Mouse (Mus musculus): ENCODE results near the gene Spats2l. TPM values are rescaled to one million over a fixed set of nuclear protein-coding genes. Genes with fewer than 3 reads are reported as not detected.

Spats2l gene
- polyA plus RNA-seq, 1 experiment from 2014 or later: 67.7 TPM

DNA sequence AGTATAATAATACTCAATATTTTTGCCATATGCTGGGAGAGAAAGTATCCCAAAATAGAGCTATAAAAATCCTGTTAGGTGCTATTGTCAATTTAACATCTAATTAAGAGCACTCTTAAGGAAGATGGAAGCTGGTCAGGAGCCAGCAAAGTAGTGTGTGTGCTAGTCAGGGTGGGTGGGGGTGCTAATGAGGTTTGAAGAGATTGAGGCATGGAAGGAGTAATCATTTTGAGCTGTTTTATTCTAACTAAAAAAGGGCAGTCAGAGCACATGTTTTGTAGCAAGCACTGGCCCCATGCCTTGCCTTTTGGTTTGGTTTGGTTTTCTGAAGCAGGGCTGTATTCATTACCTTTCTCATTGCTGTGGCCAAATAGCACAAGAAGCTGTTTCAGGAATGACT is 132.3 kb downstream of the Spats2l start:
- H3K4me2 ChIP-seq: no peak overlapping the region
- ATAC-seq (ENCODE audit: low FRiP score): no peak
- H3K4me3 ChIP-seq: no peak overlapping the region
- H3K27me3 ChIP-seq: no peaks in the 10 kb centered on the region
- no peak overlapping the region for H3K9ac ChIP-seq
- H3K36me3 ChIP-seq: peaks cover 52% of the 10 kb centered on the region
- H3K27ac ChIP-seq: no peak overlapping the region
- H3K9me3 ChIP-seq: no peaks in the 10 kb centered on the region
- H3K4me1 ChIP-seq (replicated peaks): no peaks in the 10 kb centered on the region

DNA sequence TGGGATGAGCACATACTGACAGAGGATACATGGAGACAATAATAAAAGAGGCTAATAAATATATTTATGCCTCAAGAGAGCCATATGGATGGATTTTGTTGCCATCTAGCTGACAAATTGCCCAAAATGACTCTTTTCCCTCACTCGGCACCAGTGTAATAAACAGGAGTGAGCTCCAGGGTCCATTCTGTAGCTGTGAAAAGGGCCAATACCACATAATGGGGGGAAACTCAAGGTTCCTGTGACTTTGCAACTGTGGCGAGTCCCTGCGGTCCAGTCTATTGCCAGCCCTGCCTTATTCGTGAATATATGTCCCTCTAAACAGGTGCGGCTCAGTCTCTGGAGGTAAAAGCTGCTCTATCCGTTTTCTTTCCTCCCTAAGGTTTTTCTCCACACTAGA is 137.6 kb downstream of the Spats2l start:
- Histone ChIP-seq H3K36me3 (peaks cover 15% of the 10 kb centered on the region; the same call in 1 of the 2 replicates), H3K9me3 (no peaks in the 10 kb centered on the region), H3K27me3 (no peaks in the 10 kb centered on the region), H3K27ac (no peak overlapping the region), H3K4me1 (replicated peaks) (no peaks in the 10 kb centered on the region), H3K4me3 (no peak overlapping the region), H3K4me2 (no peak overlapping the region), H3K9ac (no peak overlapping the region)
- no peak for ATAC-seq (ENCODE audit: low FRiP score)
- 79% methylated on average over 6 of the region's 6 CpGs for WGBS

DNA sequence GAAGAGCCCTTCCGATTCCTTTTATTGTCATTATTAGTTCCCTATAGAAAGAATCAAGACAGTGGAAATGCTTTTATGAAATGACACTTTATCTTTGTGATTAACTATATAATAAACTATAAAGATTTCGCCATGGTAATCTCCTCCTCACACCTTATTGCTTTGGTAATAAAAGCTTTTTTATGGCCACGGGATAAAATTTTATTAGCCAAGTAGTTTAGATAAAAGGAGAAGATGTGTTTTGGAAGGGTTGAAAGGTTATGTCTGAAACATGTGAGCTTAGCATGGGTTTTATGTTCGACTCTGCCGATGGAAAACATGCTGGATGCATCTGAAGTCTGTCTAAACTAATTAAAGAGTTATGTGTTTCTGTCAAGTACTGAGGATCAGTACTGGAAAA is 143.4 kb downstream of the Spats2l start:
- Histone ChIP-seq H3K36me3 (peaks cover 9% of the 10 kb centered on the region), H3K9ac (no peak overlapping the region), H3K4me2 (no peak overlapping the region), H3K27ac (no peak overlapping the region), H3K4me3 (no peak overlapping the region), H3K27me3 (no peaks in the 10 kb centered on the region), H3K9me3 (no peaks in the 10 kb centered on the region), H3K4me1 (replicated peaks) (no peaks in the 10 kb centered on the region)
- 90% methylated on average over 5 of the region's 5 CpGs for WGBS
- no peak for ATAC-seq (ENCODE audit: low FRiP score)

DNA sequence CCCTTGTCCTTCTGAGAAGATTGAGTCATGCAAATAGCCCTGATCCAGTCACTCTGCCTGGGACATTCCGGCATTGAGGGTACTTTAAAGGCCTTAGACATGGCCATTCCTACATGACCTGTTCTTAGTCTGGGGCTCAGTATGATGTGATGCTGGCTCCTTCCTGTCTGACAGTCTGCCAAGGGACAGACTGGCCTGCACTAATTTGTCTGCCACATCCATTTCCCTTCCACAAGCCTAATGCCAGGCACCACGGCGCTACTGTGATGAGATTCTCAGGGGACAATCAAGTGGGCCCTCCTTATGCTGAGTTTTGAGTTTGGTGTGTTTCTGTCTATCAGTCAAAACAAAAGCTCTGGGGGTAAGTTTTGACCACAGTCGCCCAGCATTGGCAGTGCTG is 144.6 kb downstream of the Spats2l start:
- 87% methylated on average over 4 of the region's 4 CpGs for WGBS
- H3K9me3 ChIP-seq: no peaks in the 10 kb centered on the region
- ATAC-seq (ENCODE audit: low FRiP score): no peak

DNA sequence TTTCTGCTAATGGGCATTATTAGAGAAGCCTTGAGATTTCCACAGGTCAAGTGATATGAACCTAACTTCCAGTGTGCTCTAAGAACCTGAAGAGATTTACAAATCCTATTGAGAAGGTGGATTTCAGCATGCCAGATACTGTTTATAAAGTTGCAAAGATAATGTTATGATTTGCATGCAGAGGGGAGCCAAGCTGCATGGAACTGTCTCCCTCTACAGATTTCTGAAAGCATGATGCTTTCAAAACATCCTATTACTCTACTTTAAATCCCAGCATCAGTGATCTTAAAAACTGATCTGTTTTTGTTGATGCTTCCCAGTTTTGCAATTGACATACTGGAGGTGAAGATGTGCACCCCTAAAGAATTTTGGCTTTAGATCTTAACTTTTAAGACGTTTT is 160.3 kb downstream of the Spats2l start:
- H3K9ac ChIP-seq: no peak overlapping the region
- peaks cover 5% of the 10 kb centered on the region; the same call in 1 of the 2 replicates for H3K36me3 ChIP-seq
- H3K27me3 ChIP-seq: no peaks in the 10 kb centered on the region
- no peaks in the 10 kb centered on the region for H3K9me3 ChIP-seq
- H3K4me1 ChIP-seq (replicated peaks): 0 out of 2 replicates have a peak, but pooled peaks cover 4% of the 10 kb centered on the region
- no peak for ATAC-seq (ENCODE audit: low FRiP score)
- H3K27ac ChIP-seq: no peak overlapping the region
- H3K4me2 ChIP-seq: no peak overlapping the region
- whole genome bisulfite sequencing: 48% methylated on average over 1 of the region's 1 CpGs
- H3K4me3 ChIP-seq: no peak overlapping the region

More for the DNA sequence above, 144.6 kb downstream of the Spats2l start:
- Histone ChIP-seq H3K27ac (no peak overlapping the region), H3K4me3 (no peak overlapping the region), H3K27me3 (no peaks in the 10 kb centered on the region), H3K4me1 (replicated peaks) (no peaks in the 10 kb centered on the region), H3K9ac (no peak overlapping the region), H3K4me2 (no peak overlapping the region), H3K36me3 (peaks cover 9% of the 10 kb centered on the region)

DNA sequence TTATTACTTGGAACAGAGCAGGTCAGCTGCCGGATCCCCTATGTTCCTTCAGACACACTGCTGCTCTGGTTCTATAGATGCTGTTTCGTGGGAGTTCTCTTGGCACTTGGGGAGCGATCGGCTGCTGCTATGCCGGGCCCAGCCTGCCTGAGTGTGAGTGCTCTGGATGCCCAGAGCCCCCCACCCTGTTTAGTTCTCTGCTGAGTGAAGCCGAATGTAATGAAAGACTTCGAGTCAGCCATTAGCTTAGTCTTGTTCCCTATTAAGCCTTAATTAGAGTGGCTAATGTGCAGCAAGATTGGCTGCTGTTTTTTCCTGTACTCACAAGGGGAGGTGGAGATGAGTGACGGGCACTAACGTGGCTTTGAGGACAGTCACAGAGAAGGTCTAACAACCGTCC is 166.7 kb downstream of the Spats2l start:
- ATAC-seq (ENCODE audit: low FRiP score): peak; percentile 57
- Histone ChIP-seq H3K4me1 (replicated peaks) (peaks cover 30% of the 10 kb centered on the region), H3K9me3 (no peaks in the 10 kb centered on the region), H3K4me2 (no peak overlapping the region), H3K9ac (no peak overlapping the region), H3K4me3 (no peak overlapping the region), H3K36me3 (peaks cover 21% of the 10 kb centered on the region), H3K27me3 (no peaks in the 10 kb centered on the region), H3K27ac (no peak overlapping the region)
- 45% methylated on average over 10 of the region's 10 CpGs for WGBS

DNA sequence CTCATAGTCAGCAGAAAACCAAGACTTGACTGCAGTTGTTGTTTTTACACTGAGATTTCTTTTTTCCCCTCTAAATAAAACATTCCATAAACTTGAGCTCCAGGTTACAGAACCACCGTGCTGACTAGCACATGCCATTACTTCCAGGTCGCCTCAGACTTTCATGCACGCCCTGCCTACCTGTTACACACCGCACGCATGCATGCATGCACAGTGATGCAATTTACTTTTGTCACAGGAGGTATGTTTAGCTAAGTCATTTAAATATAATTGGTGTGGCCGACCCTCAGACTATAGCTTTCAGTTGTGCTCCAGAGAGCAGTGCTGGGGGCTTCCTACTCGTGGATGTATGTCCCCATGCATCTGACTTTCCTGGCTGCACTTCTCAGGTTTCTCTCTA is 167.1 kb downstream of the Spats2l start:
- H3K27ac ChIP-seq: no peak overlapping the region
- H3K9me3 ChIP-seq: no peaks in the 10 kb centered on the region
- H3K4me2 ChIP-seq: no peak overlapping the region
- peaks cover 30% of the 10 kb centered on the region for H3K4me1 ChIP-seq (replicated peaks)
- peak; percentile 63 for ATAC-seq (ENCODE audit: low FRiP score)
- H3K36me3 ChIP-seq: peaks cover 24% of the 10 kb centered on the region
- no peak overlapping the region for H3K4me3 ChIP-seq
- no peak overlapping the region for H3K9ac ChIP-seq
- 69% methylated on average over 7 of the region's 7 CpGs for WGBS
- H3K27me3 ChIP-seq: no peaks in the 10 kb centered on the region

DNA sequence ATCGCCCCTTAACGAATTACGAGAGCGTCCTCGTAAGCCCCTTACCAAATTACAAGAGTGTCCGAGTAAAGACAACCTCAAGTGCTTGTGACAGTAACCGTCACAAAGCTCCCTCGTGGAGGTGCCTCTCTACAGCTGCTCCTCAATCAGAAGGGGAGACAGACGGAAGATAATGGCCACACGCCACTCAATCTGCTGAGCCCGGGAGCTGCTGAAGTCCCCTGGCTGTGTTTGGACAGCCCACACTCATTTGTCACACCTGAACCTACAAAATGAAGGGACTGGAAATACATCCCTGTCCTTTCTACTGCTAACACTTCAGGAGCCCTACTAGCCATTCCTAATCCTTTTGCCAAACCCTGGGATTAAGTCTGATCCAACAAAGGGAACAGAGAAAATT is 167.8 kb downstream of the Spats2l start:
- no peaks in the 10 kb centered on the region for H3K9me3 ChIP-seq
- H3K4me3 ChIP-seq: no peak overlapping the region
- H3K4me1 ChIP-seq (replicated peaks): peaks cover 26% of the 10 kb centered on the region
- H3K36me3 ChIP-seq: peaks cover 27% of the 10 kb centered on the region
- 0 out of 2 replicates have a peak, but pooled peaks have one; percentile 40 for ATAC-seq (ENCODE audit: low FRiP score)
- H3K4me2 ChIP-seq: no peak overlapping the region
- H3K27me3 ChIP-seq: no peaks in the 10 kb centered on the region
- WGBS: 49% methylated on average over 11 of the region's 11 CpGs
- H3K9ac ChIP-seq: 0 out of 2 replicates have a peak overlapping the region, but pooled peaks have one; percentile 5
- peak overlapping the region; percentile 58; the same call in 1 of the 2 replicates for H3K27ac ChIP-seq

DNA sequence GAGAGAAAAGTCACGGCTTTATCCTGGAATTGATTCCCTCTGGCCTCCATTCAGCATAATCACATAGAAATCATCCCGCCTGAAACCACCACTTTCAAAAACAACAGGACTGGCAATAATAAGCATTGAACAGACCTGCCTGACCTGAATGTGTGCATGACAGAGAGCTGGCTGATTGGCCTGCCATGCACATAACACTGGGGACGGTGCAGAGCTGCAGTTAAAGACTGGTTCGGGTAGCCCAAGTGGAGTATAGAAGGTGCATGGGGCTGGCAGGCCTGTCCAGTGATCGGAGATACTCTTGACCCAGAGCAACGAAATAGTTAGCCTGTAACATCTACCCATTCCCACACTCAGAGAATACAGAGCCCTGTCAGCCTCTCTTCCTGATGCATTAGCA is 168.3 kb downstream of the Spats2l start:
- 64% methylated on average over 6 of the region's 6 CpGs for WGBS
- no peak overlapping the region for H3K4me3 ChIP-seq
- H3K9ac ChIP-seq: 0 out of 2 replicates have a peak overlapping the region, but pooled peaks have one; percentile 5
- no peaks in the 10 kb centered on the region for H3K9me3 ChIP-seq
- H3K4me2 ChIP-seq: no peak overlapping the region
- peak overlapping the region; percentile 58 for H3K27ac ChIP-seq
- no peaks in the 10 kb centered on the region for H3K27me3 ChIP-seq
- peaks cover 26% of the 10 kb centered on the region for H3K4me1 ChIP-seq (replicated peaks)
- no peak for ATAC-seq (ENCODE audit: low FRiP score)
- H3K36me3 ChIP-seq: peaks cover 27% of the 10 kb centered on the region

DNA sequence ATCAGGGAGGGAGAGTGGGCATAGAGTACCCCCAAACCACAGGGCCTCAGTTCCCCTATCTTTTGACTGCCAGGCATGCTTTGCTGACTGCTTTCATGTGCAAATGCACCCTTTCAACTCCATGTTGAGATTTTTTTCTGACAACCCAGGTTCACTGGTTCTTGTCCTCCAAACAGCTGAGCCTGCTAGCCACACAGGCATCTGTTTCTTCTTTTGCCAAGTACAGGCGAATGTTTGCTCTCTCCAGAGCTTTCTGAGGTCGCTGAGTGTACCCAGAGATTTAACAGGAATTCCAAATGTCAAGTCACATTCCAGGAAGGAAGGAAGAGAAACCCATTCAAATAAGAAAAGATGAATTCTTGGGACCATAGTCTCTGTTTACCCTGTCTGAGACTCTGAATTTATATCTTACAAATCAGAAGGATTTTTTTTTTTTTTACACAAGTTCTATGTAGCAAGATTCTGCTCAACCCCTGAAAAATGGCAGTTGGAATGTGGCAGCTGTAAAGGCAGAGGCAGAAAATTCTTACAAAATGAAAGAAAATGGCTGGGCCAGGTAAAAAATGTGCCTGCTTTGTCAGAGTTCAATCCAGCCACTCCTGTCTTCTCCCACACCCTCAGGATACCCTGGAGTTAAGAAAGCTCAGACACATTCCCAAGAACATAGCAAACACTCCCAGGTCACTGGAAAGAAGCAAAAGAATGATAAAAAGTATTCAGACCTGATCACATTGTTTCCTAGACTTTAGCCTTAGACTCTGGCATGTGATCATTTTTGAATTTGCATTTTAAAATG is 173.8 kb downstream of the Spats2l start:
- no peaks in the 10 kb centered on the region; the same call in 1 of the 2 replicates for H3K4me1 ChIP-seq (replicated peaks)
- no peaks in the 10 kb centered on the region for H3K27me3 ChIP-seq
- WGBS: 43% methylated on average over 2 of the region's 2 CpGs
- no peak overlapping the region for H3K9ac ChIP-seq
- H3K4me3 ChIP-seq: no peak overlapping the region
- no peak overlapping the region for H3K4me2 ChIP-seq
- H3K36me3 ChIP-seq: peaks cover 22% of the 10 kb centered on the region
- no peak for ATAC-seq (ENCODE audit: low FRiP score)
- no peaks in the 10 kb centered on the region for H3K9me3 ChIP-seq
- no peak overlapping the region for H3K27ac ChIP-seq

DNA sequence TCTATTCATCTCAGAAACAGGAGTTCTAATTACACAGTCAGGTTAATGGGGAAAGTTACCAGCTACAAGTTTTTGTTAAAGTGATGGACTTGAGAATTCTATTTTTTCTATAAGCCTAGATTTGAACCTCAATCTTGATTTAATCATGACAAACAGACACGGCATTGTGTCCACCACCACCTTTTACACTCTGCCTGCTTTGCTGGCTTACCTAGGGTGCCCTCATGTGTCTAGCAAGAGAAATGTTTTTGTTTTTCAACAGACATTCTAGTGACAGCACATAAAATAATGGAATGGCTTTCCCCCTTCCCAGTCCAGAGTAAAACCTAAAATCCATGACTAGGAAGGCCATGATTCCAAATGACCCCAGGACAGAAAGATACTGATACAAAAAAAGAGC is 175.2 kb downstream of the Spats2l start:
- Histone ChIP-seq H3K9me3 (no peaks in the 10 kb centered on the region), H3K4me3 (no peak overlapping the region), H3K27me3 (no peaks in the 10 kb centered on the region), H3K27ac (no peak overlapping the region), H3K4me2 (no peak overlapping the region), H3K36me3 (peaks cover 19% of the 10 kb centered on the region), H3K4me1 (replicated peaks) (peaks cover 5% of the 10 kb centered on the region), H3K9ac (no peak overlapping the region)
- WGBS: 2% methylated on average over 1 of the region's 1 CpGs
- ATAC-seq (ENCODE audit: low FRiP score): peak; percentile 44; the same call in 1 of the 2 replicates

DNA sequence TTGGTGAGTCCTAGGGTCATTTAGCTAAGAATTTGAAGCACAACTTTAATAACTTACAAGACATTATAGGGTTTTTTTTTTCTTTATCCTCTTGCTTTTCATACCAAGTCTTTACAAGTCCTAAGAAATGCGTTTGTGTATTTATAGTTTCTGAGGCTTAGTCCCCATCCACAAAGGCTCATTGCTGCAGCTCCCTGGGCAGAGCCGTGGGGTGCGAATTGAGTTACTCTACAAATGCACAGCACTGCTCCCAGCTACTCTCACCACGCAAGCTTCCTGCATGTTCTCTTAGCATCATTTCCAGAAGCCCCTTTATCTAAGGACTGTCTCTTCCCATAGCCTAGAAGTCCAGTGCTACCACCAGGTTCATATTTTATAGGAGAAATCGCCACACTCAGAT is 175.8 kb downstream of the Spats2l start:
- peaks cover 18% of the 10 kb centered on the region for H3K36me3 ChIP-seq
- peaks cover 5% of the 10 kb centered on the region for H3K4me1 ChIP-seq (replicated peaks)
- no peaks in the 10 kb centered on the region for H3K9me3 ChIP-seq
- no peak overlapping the region for H3K4me3 ChIP-seq
- no peaks in the 10 kb centered on the region for H3K27me3 ChIP-seq
- 72% methylated on average over 5 of the region's 5 CpGs for WGBS
- no peak overlapping the region for H3K4me2 ChIP-seq
- ATAC-seq (ENCODE audit: low FRiP score): no peak
- H3K27ac ChIP-seq: no peak overlapping the region
- no peak overlapping the region for H3K9ac ChIP-seq

DNA sequence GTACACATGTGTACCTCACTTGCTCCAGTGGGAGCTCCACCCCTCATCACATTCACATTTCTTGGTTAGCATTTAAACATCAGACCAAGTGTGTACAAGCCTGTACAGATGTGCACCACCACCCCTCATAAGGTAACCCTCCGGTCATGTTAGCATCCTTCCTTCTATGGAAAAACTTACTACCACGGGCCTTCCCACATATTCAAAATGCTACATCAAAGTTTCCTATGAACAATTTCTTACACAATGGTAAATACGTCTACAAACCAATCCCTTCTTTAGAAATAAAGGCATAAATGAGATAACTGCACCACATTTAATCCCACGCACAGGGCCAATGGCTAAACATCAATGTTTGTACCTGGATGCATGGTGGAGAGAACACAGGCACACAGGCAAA is 178.5 kb downstream of the Spats2l start:
- H3K27ac ChIP-seq: no peak overlapping the region
- H3K36me3 ChIP-seq: peaks cover 27% of the 10 kb centered on the region
- no peaks in the 10 kb centered on the region for H3K9me3 ChIP-seq
- ATAC-seq (ENCODE audit: low FRiP score): no peak
- WGBS: 97% methylated on average over 4 of the region's 4 CpGs
- no peak overlapping the region for H3K4me3 ChIP-seq
- no peak overlapping the region for H3K9ac ChIP-seq
- no peak overlapping the region for H3K4me2 ChIP-seq
- H3K27me3 ChIP-seq: no peaks in the 10 kb centered on the region
- H3K4me1 ChIP-seq (replicated peaks): peaks cover 5% of the 10 kb centered on the region
